Mouse (Mus musculus): Measurements from ENCODE around the gene Cc2d1a.

- TF ChIP-seq CTCF (IDR thresholded peaks at IDR 0.05), result no peak
- TF ChIP-seq POLR2A (IDR thresholded peaks at IDR 0.05; ENCODE audit: insufficient read depth, low read depth, low read length), result no peak
Observed at GRCm38 (mm10) chr8:84193161-84193560, 45.4 kb upstream of the Cc2d1a start.

All from heart, adult 2 months (tissue).